Mouse (Mus musculus) heart, embryonic 13.5 days (tissue): Measurements from ENCODE around the gene Ints11. TPM values are rescaled to one million over a fixed set of nuclear protein-coding genes. Genes with fewer than 3 reads are reported as not detected.

Source experiments
- ATAC-seq: fragments of 200-750 bp; cut with Nextera tagmentation; 2 replicates; pipeline ENCODE4 v1.8.0; 2017; ENCODE audit warnings: moderate TSS enrichment; ENCODE audit not compliant: insufficient number of reproducible peaks, low FRiP score, low TSS enrichment; ENCODE audit errors: extremely low read depth
- H3K27ac ChIP-seq: fragments of 300-500 bp; sonication (generic); replicated peaks from 2 replicates; pipeline ENCODE4 v1.5.1; 2015; ENCODE audit warnings: moderate library complexity, mild to moderate bottlenecking, inconsistent platforms
- H3K27me3 ChIP-seq: fragments of 300-500 bp; sonication (generic); replicated peaks from 2 replicates; pipeline ENCODE4 v1.6.1; 2015; ENCODE audit warnings: mild to moderate bottlenecking, inconsistent platforms
- H3K36me3 ChIP-seq: fragments of 300-500 bp; sonication (generic); 2 replicates; pipeline ENCODE4 v1.6.1; 2015; ENCODE audit warnings: mild to moderate bottlenecking, inconsistent platforms
- H3K4me1 ChIP-seq: fragments of 300-500 bp; sonication (generic); 2 replicates; pipeline ENCODE4 v1.6.1; 2015; ENCODE audit warnings: inconsistent platforms
- H3K4me2 ChIP-seq: fragments of 300-500 bp; sonication (generic); 2 replicates; pipeline ENCODE4 v1.6.1; 2015; ENCODE audit warnings: inconsistent platforms, mild to moderate bottlenecking, moderate library complexity
- H3K4me3 ChIP-seq: fragments of 300-500 bp; sonication (generic); 2 replicates; pipeline ENCODE4 v1.5.1; 2015; ENCODE audit warnings: moderate library complexity, mild to moderate bottlenecking, inconsistent platforms
- H3K9ac ChIP-seq: fragments of 300-500 bp; sonication (generic); 2 replicates; pipeline ENCODE4 v1.6.1; 2015; ENCODE audit warnings: inconsistent platforms, mild to moderate bottlenecking, moderate library complexity
- H3K9me3 ChIP-seq: fragments of 300-500 bp; sonication (generic); 2 replicates; pipeline ENCODE4 v1.6.1; 2016; ENCODE audit warnings: inconsistent platforms
- WGBS: fragments of 180-500 bp; shearing (Covaris S2); methylation state at CpG from one replicate; pipeline ENCODE4 v1.1.7; 2015; ENCODE audit warnings: mixed read lengths; 5-methylcytosine and 5-hydroxymethylcytosine counted together
- microRNA-seq: library from miRNA; unstranded; fragments of <30 nt; microRNA quantifications from one replicate; pipeline ENCODE4, GENCODE M21; 2016
- polyA plus RNA-seq: library from polyadenylated mRNA; unstranded; fragments of >200 nt; fragmentation: Nextera tagmentation; extraction: Ambion mirVana; gene quantifications from 2 replicates; pipeline ENCODE4 v1.2.1, GENCODE M21; 2015

The Ints11 gene
- polyA plus RNA-seq, 1 experiment from 2014 or later = 36.0 TPM

DNA sequence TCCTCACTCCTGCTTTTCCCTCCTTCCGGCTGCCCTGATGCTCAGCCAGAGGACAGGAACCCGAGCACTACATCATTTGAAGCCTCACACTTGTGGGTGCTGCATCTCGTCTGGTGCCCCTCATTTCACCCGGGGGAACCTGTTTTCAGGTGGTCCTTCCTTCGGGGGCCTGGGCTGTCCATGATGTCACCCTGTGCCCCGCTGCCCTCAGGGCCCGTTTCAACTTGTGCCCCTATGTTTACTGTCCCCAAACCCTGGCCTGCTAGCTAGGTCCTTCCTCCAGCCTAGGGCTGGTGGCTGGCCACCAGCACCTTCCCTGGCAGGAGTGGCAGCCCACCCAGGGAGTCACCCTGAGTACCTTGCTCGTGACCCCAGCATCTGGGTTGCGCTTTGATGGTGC lies 36.8 kb downstream of the Ints11 start:
- Histone ChIP-seq H3K9ac (no peak overlapping the region), H3K4me3 (no peak overlapping the region), H3K4me2 (no peak overlapping the region), H3K9me3 (no peaks in the 10 kb centered on the region), H3K27ac (no peak overlapping the region), H3K27me3 (no peaks in the 10 kb centered on the region), H3K4me1 (peaks cover 4% of the 10 kb centered on the region), H3K36me3 (peaks cover 58% of the 10 kb centered on the region)
- 80% methylated on average over 9 of the region's 9 CpGs for WGBS
- no peak for ATAC-seq

DNA sequence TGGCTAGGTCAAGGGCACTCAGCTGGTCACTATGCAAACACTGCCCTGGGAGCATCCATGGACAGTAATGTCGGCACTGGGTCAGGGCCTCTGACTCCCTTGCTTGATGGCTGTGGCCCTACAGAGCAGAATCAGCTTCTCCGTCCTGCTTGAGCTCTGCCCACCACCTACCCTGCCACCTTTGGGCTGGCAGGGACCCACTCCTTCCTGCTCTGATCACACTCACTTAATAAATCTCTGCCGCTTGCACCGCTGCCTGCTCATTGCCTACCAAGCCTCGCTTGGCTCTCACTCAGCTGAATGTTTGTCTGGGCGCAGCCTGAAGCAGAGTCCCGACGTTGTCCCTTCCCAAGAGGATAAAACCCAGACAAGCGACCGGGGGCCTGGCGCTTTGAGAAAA lies 37.7 kb downstream of the Ints11 start:
- Histone ChIP-seq H3K4me1 (no peaks in the 10 kb centered on the region), H3K9me3 (no peaks in the 10 kb centered on the region), H3K9ac (no peak overlapping the region), H3K27me3 (no peaks in the 10 kb centered on the region), H3K27ac (no peak overlapping the region), H3K4me2 (no peak overlapping the region), H3K4me3 (no peak overlapping the region), H3K36me3 (peaks cover 49% of the 10 kb centered on the region)
- 76% methylated on average over 11 of the region's 11 CpGs for WGBS
- ATAC-seq = no peak

DNA sequence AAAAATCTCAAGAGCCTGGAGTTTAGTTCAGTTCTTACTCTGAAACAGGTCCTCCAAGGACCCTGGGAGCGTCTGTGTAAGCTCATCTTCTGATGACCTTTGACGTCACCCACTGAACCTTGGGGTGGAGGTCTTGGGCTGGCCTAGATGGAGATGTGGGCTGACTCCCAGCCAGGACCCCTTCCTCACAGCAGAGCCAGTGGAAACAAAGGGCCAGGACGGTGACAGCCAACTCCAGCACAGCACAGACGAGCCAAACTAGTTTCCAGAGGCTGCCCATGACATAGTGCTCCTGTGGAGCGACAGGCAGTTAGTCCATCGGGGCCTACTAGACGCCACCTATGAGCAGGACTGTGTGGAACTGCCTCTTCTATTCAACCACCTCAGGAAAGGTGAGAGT lies 38.9 kb downstream of the Ints11 start:
- WGBS = 67% methylated on average over 7 of the region's 7 CpGs
- Histone ChIP-seq H3K9ac (no peak overlapping the region), H3K27me3 (no peaks in the 10 kb centered on the region)

DNA sequence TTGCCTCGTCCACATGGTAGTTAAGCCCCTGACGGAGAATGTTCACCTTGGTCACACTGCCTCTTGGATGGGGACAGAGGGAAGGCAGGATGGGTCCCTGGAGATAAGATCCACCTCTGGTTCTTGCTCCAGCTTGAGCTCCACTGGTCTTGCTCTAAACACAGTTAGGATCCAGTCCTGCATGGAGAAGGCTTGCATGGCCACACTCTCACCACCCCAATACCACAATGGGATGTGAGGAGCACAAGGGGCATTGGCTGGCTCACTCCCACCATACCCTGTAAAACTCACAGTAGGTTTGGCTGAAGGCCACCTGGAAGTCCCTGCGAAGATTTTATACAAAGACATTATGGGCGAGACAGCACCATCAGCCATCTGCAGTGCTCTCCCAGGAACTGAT lies 39.4 kb downstream of the Ints11 start:
- 83% methylated on average over 4 of the region's 4 CpGs for WGBS
- Histone ChIP-seq H3K27ac (no peak overlapping the region), H3K4me1 (no peaks in the 10 kb centered on the region)

More for the DNA sequence above, 38.9 kb downstream of the Ints11 start:
- no peak for ATAC-seq
- Histone ChIP-seq H3K4me2 (no peak overlapping the region), H3K4me3 (no peak overlapping the region), H3K4me1 (no peaks in the 10 kb centered on the region), H3K27ac (no peak overlapping the region), H3K9me3 (no peaks in the 10 kb centered on the region), H3K36me3 (peaks cover 36% of the 10 kb centered on the region)

DNA sequence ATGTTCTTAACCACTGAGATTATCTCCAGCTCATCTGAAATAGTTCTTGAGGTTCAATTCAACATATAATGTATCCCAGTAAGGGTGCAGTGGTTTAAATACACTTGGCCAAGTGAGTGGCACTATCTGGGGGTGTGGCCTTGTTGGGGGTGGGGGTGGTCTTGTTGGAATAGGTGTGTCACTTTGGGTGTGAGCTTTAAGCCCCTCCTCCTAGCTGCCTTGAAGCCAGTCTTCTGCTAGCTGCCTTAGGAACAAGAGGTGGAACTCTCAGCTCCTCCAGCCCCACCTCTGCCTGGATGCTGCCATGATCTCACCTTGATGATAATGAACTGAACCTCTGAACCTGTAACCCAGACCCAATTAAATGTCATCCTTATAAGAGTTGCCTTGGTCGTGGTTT lies 62.7 kb downstream of the Ints11 start:
- Histone ChIP-seq H3K9me3 (no peaks in the 10 kb centered on the region), H3K27me3 (peaks cover 13% of the 10 kb centered on the region), H3K36me3 (no peaks in the 10 kb centered on the region), H3K27ac (no peak overlapping the region), H3K4me2 (no peak overlapping the region), H3K9ac (no peak overlapping the region), H3K4me1 (no peaks in the 10 kb centered on the region), H3K4me3 (no peak overlapping the region)
- ATAC-seq = no peak
- whole genome bisulfite sequencing = 57% methylated on average over 1 of the region's 1 CpGs

More for the DNA sequence above, 39.4 kb downstream of the Ints11 start:
- Histone ChIP-seq H3K4me2 (no peak overlapping the region), H3K9me3 (no peaks in the 10 kb centered on the region), H3K27me3 (no peaks in the 10 kb centered on the region), H3K9ac (no peak overlapping the region), H3K36me3 (peaks cover 32% of the 10 kb centered on the region), H3K4me3 (no peak overlapping the region)
- no peak for ATAC-seq

Small RNAs within 50 kb of the gene (microRNA-seq; reads per million reads assigned to microRNA genes)
- gene Gm22991 = not detected

Other genes starting within 250 kb of the Ints11 start
- gene Cdk11b, start 244.7 kb upstream of the Ints11 start, polyA plus RNA-seq = 39.6 and 40.2 TPM in 2 replicates
- gene Gm10563, start 224.1 kb upstream of the Ints11 start, polyA plus RNA-seq = not detected in 2 replicates
- 67.1 and 73.0 TPM in 2 replicates for gene Mmp23, start 216.2 kb upstream of the Ints11 start, polyA plus RNA-seq
- gene Mib2, start 200.3 kb upstream of the Ints11 start, polyA plus RNA-seq = 16.5 and 16.9 TPM in 2 replicates
- 1.1 and 1.4 TPM in 2 replicates for gene Fndc10, start 175.2 kb upstream of the Ints11 start, polyA plus RNA-seq
- 105 and 122 TPM in 2 replicates for gene Ssu72, start 164.7 kb upstream of the Ints11 start, polyA plus RNA-seq
- gene Tmem240, start 134.7 kb upstream of the Ints11 start, polyA plus RNA-seq = 0.46 and 0.51 TPM in 2 replicates
- gene Atad3a, start 108.5 kb upstream of the Ints11 start, polyA plus RNA-seq = 87.7 and 93.2 TPM in 2 replicates
- 3.5 and 3.7 TPM in 2 replicates for gene Vwa1, start 94.8 kb upstream of the Ints11 start, polyA plus RNA-seq
- gene Tmem88b, start 83.7 kb upstream of the Ints11 start, polyA plus RNA-seq = 4.2 and 5.3 TPM in 2 replicates
- not detected in 2 replicates for gene Ankrd65, start 79.1 kb upstream of the Ints11 start, polyA plus RNA-seq
- 138 and 157 TPM in 2 replicates for gene Mrpl20, start 66.7 kb upstream of the Ints11 start, polyA plus RNA-seq
- gene Ccnl2, start 57.1 kb upstream of the Ints11 start, polyA plus RNA-seq = 97.1 and 113 TPM in 2 replicates
- 126 and 144 TPM in 2 replicates for gene Aurkaip1, start 38.3 kb upstream of the Ints11 start, polyA plus RNA-seq
- 56.7 and 59.3 TPM in 2 replicates for gene Mxra8, start 29.9 kb upstream of the Ints11 start, polyA plus RNA-seq
- 2.8 and 2.9 TPM in 2 replicates for gene Dvl1, start 22.1 kb upstream of the Ints11 start, polyA plus RNA-seq
- gene Tas1r3, start 6.2 kb upstream of the Ints11 start, polyA plus RNA-seq = 0.09 and 0.11 TPM in 2 replicates
- 9.1 and 9.8 TPM in 2 replicates for gene Cptp, start 106 bp upstream of the Ints11 start, polyA plus RNA-seq
- gene Pusl1, start 22.2 kb downstream of the Ints11 start, polyA plus RNA-seq = 32.5 and 33.1 TPM in 2 replicates
- gene Acap3, start 22.3 kb downstream of the Ints11 start, polyA plus RNA-seq = 8.8 and 10.4 TPM in 2 replicates
- 72.0 and 81.6 TPM in 2 replicates for gene Ube2j2, start 74.3 kb downstream of the Ints11 start, polyA plus RNA-seq
- gene C1qtnf12, start 92.8 kb downstream of the Ints11 start, polyA plus RNA-seq = 20.3 and 32.8 TPM in 2 replicates
- gene B3galt6, start 123.1 kb downstream of the Ints11 start, polyA plus RNA-seq = 8.8 and 10.7 TPM in 2 replicates
- 127 and 136 TPM in 2 replicates for gene Sdf4, start 123.3 kb downstream of the Ints11 start, polyA plus RNA-seq
- 0.42 and 0.47 TPM in 2 replicates for gene Tnfrsf4, start 144.3 kb downstream of the Ints11 start, polyA plus RNA-seq
- gene Tnfrsf18, start 156.6 kb downstream of the Ints11 start, polyA plus RNA-seq = 1.9 and 2.0 TPM in 2 replicates
- 0.60 and 0.66 TPM in 2 replicates for gene Ttll10, start 189.9 kb downstream of the Ints11 start, polyA plus RNA-seq
- gene 9430015G10Rik, start 240.4 kb downstream of the Ints11 start, polyA plus RNA-seq = 16.2 and 18.0 TPM in 2 replicates